8 mouse cellular contexts compared by ENCODE assay signal in genomic region chr8:90887328-90887727, GRCm38 (mm10). TPM values are rescaled to one million over a fixed set of nuclear protein-coding genes. Genes with fewer than 3 reads are reported as not detected.
A peak's percentile ranks its signal among the peaks of the same experiment; 100 is the strongest.
DNase-seq lines count a peak whose midpoint lies in the region; ATAC-seq and TF ChIP-seq lines count a peak whose summit lies in the region.
"Not testable (repeated sequence)": the region's sequence is repeated elsewhere in the genome, so short reads cannot be mapped to it uniquely, and the experiment has no call there.

No protein-coding gene starts in this region.

- not testable (repeated sequence) for TF ChIP-seq POLR2A in cortical plate, adult 2 months (IDR thresholded peaks at IDR 0.05; ENCODE audit: extremely low read depth, insufficient read depth, low read length); testis, adult 2 months (IDR thresholded peaks at IDR 0.05; ENCODE audit: control insufficient read depth, low read depth, low read length)

- H3K9ac ChIP-seq in forebrain, embryonic 13.5 days: 0 out of 2 replicates have a peak overlapping the region, but pooled peaks have one; percentile 52
- not testable (repeated sequence) for H3K9ac ChIP-seq in heart, embryonic 15.5 days; intestine, embryonic 15.5 days; limb, embryonic 12.5 days (replicated peaks); lung, embryonic 14.5 days; midbrain, postnatal 0 days (replicated peaks; ENCODE audit: low read length, poor library complexity, severe bottlenecking)

- H3K4me3 ChIP-seq in cortical plate, adult 2 months (ENCODE audit: insufficient read depth, low read length): peak overlapping the region; percentile 47; the same call in 1 of the 2 replicates
- peak overlapping the region; percentile 38 for H3K4me3 ChIP-seq in forebrain, embryonic 13.5 days
- peak overlapping the region; percentile 45 for H3K4me3 ChIP-seq in heart, embryonic 15.5 days
- peak overlapping the region; percentile 27 for H3K4me3 ChIP-seq in intestine, embryonic 15.5 days (replicated peaks)
- H3K4me3 ChIP-seq in limb, embryonic 12.5 days (replicated peaks): peak overlapping the region; percentile 35
- H3K4me3 ChIP-seq in lung, embryonic 14.5 days (ENCODE audit: low read depth, low read length): peak overlapping the region; percentile 29
- peak overlapping the region; percentile 28 for H3K4me3 ChIP-seq in midbrain, postnatal 0 days (ENCODE audit: low read depth, low read length)
- H3K4me3 ChIP-seq in testis, adult 2 months (ENCODE audit: control insufficient read depth, low read depth, low read length): peak overlapping the region; percentile 32; the same call in 1 of the 2 replicates

- not testable (repeated sequence) for H3K27me3 ChIP-seq in forebrain, embryonic 13.5 days; heart, embryonic 15.5 days; intestine, embryonic 15.5 days (replicated peaks); limb, embryonic 12.5 days; lung, embryonic 14.5 days (ENCODE audit: insufficient read depth, low read length); midbrain, postnatal 0 days (ENCODE audit: insufficient read depth, low read length); testis, adult 2 months (ENCODE audit: control insufficient read depth, insufficient read depth, low read length)

- not testable (repeated sequence) for H3K9me3 ChIP-seq in forebrain, embryonic 13.5 days (replicated peaks); heart, embryonic 15.5 days (replicated peaks); intestine, embryonic 15.5 days; limb, embryonic 12.5 days; lung, embryonic 14.5 days (ENCODE audit: low read depth, low read length); midbrain, postnatal 0 days (ENCODE audit: low read length)

- H3K27ac ChIP-seq in cortical plate, adult 2 months (ENCODE audit: insufficient read depth, low read length); forebrain, embryonic 13.5 days; heart, embryonic 15.5 days; intestine, embryonic 15.5 days; limb, embryonic 12.5 days; lung, embryonic 14.5 days (ENCODE audit: low read depth); midbrain, postnatal 0 days (ENCODE audit: low read depth, low read length); testis, adult 2 months (ENCODE audit: control insufficient read depth, insufficient read depth, low read depth, low read length): not testable (repeated sequence)

- not testable (repeated sequence) for TF ChIP-seq CTCF in cortical plate, adult 2 months (IDR thresholded peaks at IDR 0.05; ENCODE audit: extremely low read depth, insufficient read depth, low read length); lung, embryonic 14.5 days (IDR thresholded peaks at IDR 0.05; ENCODE audit: low read depth); midbrain, postnatal 0 days (IDR thresholded peaks at IDR 0.05); testis, adult 2 months (IDR thresholded peaks at IDR 0.05; ENCODE audit: control insufficient read depth, insufficient read depth, insufficient replicate concordance, low read depth, low read length)

- not testable (repeated sequence) for H3K4me1 ChIP-seq in cortical plate, adult 2 months (ENCODE audit: control insufficient read depth, insufficient read depth, low read length); forebrain, embryonic 13.5 days; heart, embryonic 15.5 days (replicated peaks); intestine, embryonic 15.5 days (replicated peaks); limb, embryonic 12.5 days (replicated peaks); lung, embryonic 14.5 days (ENCODE audit: insufficient read depth); midbrain, postnatal 0 days (ENCODE audit: insufficient read depth, low read length); testis, adult 2 months (ENCODE audit: control insufficient read depth, insufficient read depth, low read length)

- ATAC-seq in forebrain, embryonic 13.5 days; heart, embryonic 15.5 days (replicated peaks; ENCODE audit: insufficient number of reproducible peaks, insufficient read depth, low FRiP score, low read depth); intestine, embryonic 15.5 days; limb, embryonic 12.5 days (ENCODE audit: insufficient number of reproducible peaks, insufficient read depth, low FRiP score, low TSS enrichment, low read depth); lung, embryonic 14.5 days (ENCODE audit: insufficient read depth); midbrain, postnatal 0 days (ENCODE audit: low FRiP score): not testable (repeated sequence)

- DNase-seq in lung, embryonic 14.5 days; midbrain, postnatal 0 days (ENCODE audit: low spot score): not testable (repeated sequence)

- H3K36me3 ChIP-seq in forebrain, embryonic 13.5 days (ENCODE audit: poor library complexity, severe bottlenecking); heart, embryonic 15.5 days; intestine, embryonic 15.5 days; limb, embryonic 12.5 days; lung, embryonic 14.5 days (ENCODE audit: insufficient read depth); midbrain, postnatal 0 days (ENCODE audit: insufficient read depth, low read length); testis, adult 2 months (ENCODE audit: control insufficient read depth, insufficient read depth, low read length): not testable (repeated sequence)

- WGBS in forebrain, embryonic 13.5 days: no CpG with 5 or more reads among the region's 20 CpGs
- no CpG with 5 or more reads among the region's 20 CpGs for WGBS in heart, embryonic 15.5 days
- WGBS in intestine, embryonic 15.5 days: no CpG with 5 or more reads among the region's 20 CpGs
- WGBS in limb, embryonic 12.5 days: no CpG with 5 or more reads among the region's 20 CpGs
- WGBS in lung, embryonic 14.5 days: no CpG with 5 or more reads among the region's 20 CpGs
- no CpG with 5 or more reads among the region's 20 CpGs for WGBS in midbrain, postnatal 0 days

- H3K4me2 ChIP-seq in forebrain, embryonic 13.5 days: 0 out of 2 replicates have a peak overlapping the region, but pooled peaks have one; percentile 29
- H3K4me2 ChIP-seq in heart, embryonic 15.5 days; intestine, embryonic 15.5 days (replicated peaks); limb, embryonic 12.5 days; lung, embryonic 14.5 days: not testable (repeated sequence)
- 0 out of 2 replicates have a peak overlapping the region, but pooled peaks have one; percentile 18 for H3K4me2 ChIP-seq in midbrain, postnatal 0 days (ENCODE audit: low read depth, low read length, poor library complexity, severe bottlenecking)

RNA-seq across cellular contexts. Expression of gene Chd9, which starts 59.2 kb away (rescaled TPM):
- 291 and 305 TPM in 2 replicates for polyA plus RNA-seq in cortical plate, adult 2 months (2012; rRNA removed)
- polyA plus RNA-seq in forebrain, embryonic 13.5 days (2015; fragmentation: Nextera tagmentation; extraction: Ambion mirVana): 77.0 and 85.2 TPM in 2 replicates
- 43.9 and 61.7 TPM in 2 replicates for polyA plus RNA-seq in heart, embryonic 15.5 days (2015; fragmentation: Nextera tagmentation; extraction: Ambion mirVana)
- 154 and 226 TPM in 2 replicates for polyA plus RNA-seq in intestine, embryonic 15.5 days (2015; fragmentation: Nextera tagmentation; extraction: Ambion mirVana)
- 81.2 and 81.9 TPM in 2 replicates for polyA plus RNA-seq in limb, embryonic 12.5 days (2016; fragmentation: Nextera tagmentation; extraction: Ambion mirVana)
- 72.5 and 75.0 TPM in 2 replicates for polyA plus RNA-seq in lung, embryonic 14.5 days (2014; fragmentation: Nextera tagmentation; extraction: Ambion mirVana)
- total RNA-seq in midbrain, postnatal 0 days (2014; rRNA removed): 82.7 and 97.4 TPM in 2 replicates
- 74.0 and 78.5 TPM in 2 replicates for polyA plus RNA-seq in midbrain, postnatal 0 days (2015; fragmentation: Nextera tagmentation; extraction: Ambion mirVana)
- 14.3 and 71.9 TPM in 2 replicates for polyA plus RNA-seq in testis, adult 2 months (2012; rRNA removed)
